Mouse (Mus musculus): ENCODE data around the gene Bicdl1. TPM values are rescaled to one million over a fixed set of nuclear protein-coding genes. Genes with fewer than 3 reads are reported as not detected.

Bicdl1 gene
- polyA plus RNA-seq (2016; fragmentation: Nextera tagmentation; extraction: Ambion mirVana) = 8.7 and 9.1 TPM in 2 replicates

DNA sequence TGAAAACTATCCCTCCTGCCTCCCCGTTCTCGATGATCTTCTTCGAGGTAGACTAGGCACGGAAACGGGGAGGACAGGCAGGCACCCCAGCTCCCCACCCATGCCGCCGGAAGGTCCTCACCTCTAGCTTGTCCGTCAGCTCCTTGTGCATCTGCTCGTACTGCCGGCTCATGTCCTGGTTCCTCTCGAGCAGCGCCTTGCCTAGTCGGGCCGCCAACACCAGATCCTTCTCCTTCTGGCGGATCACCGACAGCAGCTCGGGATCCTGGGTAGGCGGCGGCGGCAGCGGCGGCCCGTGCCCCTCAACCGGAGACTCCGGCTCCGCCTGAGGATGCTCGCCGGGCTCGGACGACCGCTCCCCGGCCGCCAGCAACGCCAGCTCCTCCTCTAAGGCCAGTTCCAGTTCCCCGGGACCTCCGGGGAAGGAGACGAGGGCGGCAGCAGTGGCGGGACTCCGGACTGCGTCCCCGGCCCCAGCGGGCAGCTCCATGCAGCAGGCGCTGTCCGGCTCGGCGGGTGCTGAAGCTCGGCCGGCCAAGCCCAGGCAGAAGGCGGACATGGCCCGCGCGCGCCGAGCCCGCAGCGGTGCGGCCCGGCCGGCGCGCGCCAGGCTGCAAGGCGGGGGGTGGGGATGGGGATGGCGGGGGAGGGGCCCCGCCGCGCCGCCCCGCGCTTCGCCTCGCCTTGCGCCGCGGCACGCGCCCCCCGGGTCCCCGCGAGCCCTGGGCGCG lies at the start of gene Bicdl1:
TSS of gene Bicdl1 (minus strand) at position 621 of the 731 bp plus-strand sequence.
- Histone ChIP-seq H3K27ac (replicated peaks) (0 out of 2 replicates have a peak within 1 kb of the TSS, but pooled peaks have one; percentile 48), H3K27me3 (replicated peaks; ENCODE audit: low read depth, poor library complexity, severe bottlenecking) (peaks cover 36% of the 10 kb centered on the region), H3K36me3 (replicated peaks) (no peaks in the 10 kb centered on the region), H3K9me3 (no peaks in the 10 kb centered on the region), H3K4me1 (peaks cover 23% of the 10 kb centered on the region), H3K4me3 (peak within 1 kb of the TSS; percentile 71)
- peak; percentile 93 for DNase-seq (ENCODE audit: low spot score)
- WGBS = 3% methylated on average over 83 of the region's 83 CpGs

DNA sequence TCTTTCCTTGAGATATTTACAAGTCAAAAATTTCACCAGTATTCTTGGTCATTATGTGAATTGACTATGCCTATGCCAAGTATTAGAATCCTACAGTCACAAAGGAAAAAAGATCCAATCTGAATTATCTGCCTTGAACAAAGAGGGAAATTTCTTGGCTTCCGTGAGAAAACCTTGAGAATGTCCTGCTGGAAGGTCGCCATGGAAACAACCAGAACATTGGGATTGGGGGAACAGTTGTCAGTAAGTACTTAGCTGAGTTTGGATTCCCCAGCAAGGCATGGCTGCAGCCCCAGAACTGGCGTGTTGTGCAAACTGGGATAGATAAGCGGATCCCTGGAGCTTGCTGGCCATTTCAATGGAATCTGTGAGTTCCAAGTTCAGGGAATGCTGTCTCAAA lies 45.5 kb upstream of the Bicdl1 start:
- WGBS = 78% methylated on average over 4 of the region's 4 CpGs

DNA sequence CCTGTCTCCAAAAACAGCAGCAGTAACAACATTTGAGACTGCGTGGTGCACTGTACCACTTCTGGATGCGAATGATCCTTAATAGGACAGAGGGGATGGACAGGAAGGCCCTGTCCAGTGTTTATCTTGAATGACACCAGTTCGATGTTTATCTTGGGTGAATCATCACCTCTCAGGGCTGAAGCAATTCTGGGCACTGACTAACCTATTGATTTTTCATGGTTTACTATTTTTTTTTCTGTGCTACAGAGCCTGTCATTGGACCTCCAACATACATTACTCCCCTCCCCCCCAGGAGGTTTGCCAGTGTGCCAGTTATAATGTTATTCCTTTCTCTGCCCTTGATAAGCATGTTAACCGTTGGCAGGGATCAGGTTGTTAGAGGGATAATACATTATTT lies 43.9 kb upstream of the Bicdl1 start:
- Histone ChIP-seq H3K27ac (replicated peaks) (no peak overlapping the region), H3K27me3 (replicated peaks; ENCODE audit: low read depth, poor library complexity, severe bottlenecking) (no peaks in the 10 kb centered on the region), H3K4me3 (no peak overlapping the region), H3K4me1 (no peaks in the 10 kb centered on the region), H3K36me3 (replicated peaks) (no peaks in the 10 kb centered on the region), H3K9me3 (peaks cover under 1% of the 10 kb centered on the region; the same call in 1 of the 2 replicates)
- 82% methylated on average over 4 of the region's 4 CpGs for WGBS
- no peak for DNase-seq (ENCODE audit: low spot score)

More for the DNA sequence above, 45.5 kb upstream of the Bicdl1 start:
- H3K27ac ChIP-seq (replicated peaks) = no peak overlapping the region
- no peaks in the 10 kb centered on the region for H3K36me3 ChIP-seq (replicated peaks)
- H3K4me1 ChIP-seq = no peaks in the 10 kb centered on the region
- H3K4me3 ChIP-seq = no peak overlapping the region
- no peaks in the 10 kb centered on the region for H3K27me3 ChIP-seq (replicated peaks; ENCODE audit: low read depth, poor library complexity, severe bottlenecking)
- H3K9me3 ChIP-seq = no peaks in the 10 kb centered on the region
- DNase-seq (ENCODE audit: low spot score) = no peak

DNA sequence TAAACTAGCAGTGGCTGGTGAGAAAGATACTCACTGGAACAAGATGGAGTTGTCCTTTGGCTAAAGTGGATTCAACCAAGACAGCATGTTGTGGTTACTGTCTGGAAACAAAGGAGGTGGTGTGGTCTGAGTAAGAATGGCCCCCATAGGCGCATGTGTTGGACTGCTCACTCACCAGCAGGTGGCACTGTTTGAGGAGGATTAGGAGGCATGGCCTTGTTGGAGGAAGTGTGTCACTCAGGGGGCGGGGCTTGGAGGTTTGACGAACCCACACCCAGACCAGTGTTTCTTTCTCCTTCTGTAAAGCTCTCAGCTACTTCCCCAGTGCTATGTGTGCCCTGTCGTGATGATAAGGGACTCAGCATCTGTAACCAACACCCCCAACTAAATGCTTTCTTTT lies 38.6 kb upstream of the Bicdl1 start:
- H3K4me3 ChIP-seq = no peak overlapping the region
- 85% methylated on average over 4 of the region's 4 CpGs for WGBS
- peaks cover 7% of the 10 kb centered on the region; the same call in 1 of the 2 replicates for H3K9me3 ChIP-seq
- DNase-seq (ENCODE audit: low spot score) = no peak
- no peak overlapping the region for H3K27ac ChIP-seq (replicated peaks)
- H3K4me1 ChIP-seq = no peaks in the 10 kb centered on the region
- H3K27me3 ChIP-seq (replicated peaks; ENCODE audit: low read depth, poor library complexity, severe bottlenecking) = no peaks in the 10 kb centered on the region
- H3K36me3 ChIP-seq (replicated peaks) = no peaks in the 10 kb centered on the region

DNA sequence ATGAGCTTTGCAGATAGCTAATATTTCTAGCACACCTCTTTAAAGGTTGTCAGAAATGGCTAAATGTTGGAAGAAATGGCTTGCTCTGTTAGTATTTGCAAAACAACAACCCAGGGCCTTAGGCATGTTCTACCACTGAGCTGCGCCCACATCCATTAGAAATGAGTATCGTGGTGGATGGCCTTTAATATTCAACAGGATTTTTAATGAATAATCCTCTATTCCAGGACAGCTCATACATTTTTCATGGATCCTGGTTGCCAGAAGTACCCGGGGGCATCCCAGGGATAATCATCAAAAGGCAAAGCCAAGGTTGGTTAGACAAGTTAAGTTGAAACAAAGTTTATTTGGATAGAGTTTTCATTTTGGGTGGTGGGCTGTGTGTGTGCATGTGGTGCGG lies 37.7 kb upstream of the Bicdl1 start:
- H3K9me3 ChIP-seq = peaks cover 7% of the 10 kb centered on the region; the same call in 1 of the 2 replicates
- no peak overlapping the region for H3K4me3 ChIP-seq
- H3K36me3 ChIP-seq (replicated peaks) = no peaks in the 10 kb centered on the region
- no peaks in the 10 kb centered on the region for H3K27me3 ChIP-seq (replicated peaks; ENCODE audit: low read depth, poor library complexity, severe bottlenecking)
- WGBS = 93% methylated on average over 4 of the region's 4 CpGs
- no peak for DNase-seq (ENCODE audit: low spot score)
- H3K27ac ChIP-seq (replicated peaks) = no peak overlapping the region
- H3K4me1 ChIP-seq = no peaks in the 10 kb centered on the region

DNA sequence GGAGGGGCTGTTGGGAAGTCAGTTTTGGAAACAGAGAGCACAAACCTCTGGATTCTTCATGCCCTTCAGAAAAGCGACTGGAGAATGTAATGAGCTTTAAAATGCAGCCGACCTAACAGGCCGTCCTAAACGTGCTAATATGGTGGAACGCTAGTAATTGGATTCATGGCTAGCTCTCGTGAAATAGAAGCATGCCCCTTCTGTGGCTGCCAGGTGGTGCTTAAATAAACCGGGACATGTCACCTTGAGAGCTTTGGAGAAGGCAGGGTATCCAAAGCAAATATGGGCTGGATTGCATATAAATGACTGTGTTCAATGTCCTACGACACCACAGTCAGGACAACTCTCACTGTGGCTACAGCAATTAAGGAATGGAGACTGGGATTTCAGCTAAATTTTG lies 35.4 kb upstream of the Bicdl1 start:
- Histone ChIP-seq H3K4me3 (no peak overlapping the region), H3K9me3 (peaks cover 7% of the 10 kb centered on the region; the same call in 1 of the 2 replicates), H3K36me3 (replicated peaks) (no peaks in the 10 kb centered on the region), H3K27ac (replicated peaks) (no peak overlapping the region), H3K27me3 (replicated peaks; ENCODE audit: low read depth, poor library complexity, severe bottlenecking) (no peaks in the 10 kb centered on the region), H3K4me1 (no peaks in the 10 kb centered on the region)
- DNase-seq (ENCODE audit: low spot score) = no peak
- WGBS = 81% methylated on average over 8 of the region's 8 CpGs

DNA sequence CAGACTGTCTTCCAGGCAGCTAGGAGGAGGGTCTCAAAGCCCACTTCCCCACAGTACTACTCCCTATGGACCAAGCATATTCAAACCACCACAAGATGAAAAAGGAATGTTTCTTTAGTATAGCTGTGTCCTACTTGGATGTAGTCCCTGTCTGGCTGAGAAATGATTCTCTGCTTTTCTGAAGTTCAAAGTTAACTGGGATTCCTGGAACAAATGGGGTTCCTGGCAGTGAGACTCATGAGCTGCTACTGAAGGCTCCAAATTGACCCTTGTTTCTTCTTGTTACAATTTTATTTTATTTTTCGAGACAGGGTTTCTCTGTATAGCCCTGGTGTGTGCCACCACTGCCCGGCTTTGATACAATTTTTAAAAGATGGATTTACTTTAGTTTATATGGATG lies 32.6 kb upstream of the Bicdl1 start:
- Histone ChIP-seq H3K9me3 (no peaks in the 10 kb centered on the region), H3K4me1 (peaks cover under 1% of the 10 kb centered on the region), H3K36me3 (replicated peaks) (no peaks in the 10 kb centered on the region), H3K27me3 (replicated peaks; ENCODE audit: low read depth, poor library complexity, severe bottlenecking) (no peaks in the 10 kb centered on the region), H3K27ac (replicated peaks) (no peak overlapping the region), H3K4me3 (no peak overlapping the region)
- DNase-seq (ENCODE audit: low spot score) = no peak
- WGBS = 89% methylated on average over 2 of the region's 2 CpGs

DNA sequence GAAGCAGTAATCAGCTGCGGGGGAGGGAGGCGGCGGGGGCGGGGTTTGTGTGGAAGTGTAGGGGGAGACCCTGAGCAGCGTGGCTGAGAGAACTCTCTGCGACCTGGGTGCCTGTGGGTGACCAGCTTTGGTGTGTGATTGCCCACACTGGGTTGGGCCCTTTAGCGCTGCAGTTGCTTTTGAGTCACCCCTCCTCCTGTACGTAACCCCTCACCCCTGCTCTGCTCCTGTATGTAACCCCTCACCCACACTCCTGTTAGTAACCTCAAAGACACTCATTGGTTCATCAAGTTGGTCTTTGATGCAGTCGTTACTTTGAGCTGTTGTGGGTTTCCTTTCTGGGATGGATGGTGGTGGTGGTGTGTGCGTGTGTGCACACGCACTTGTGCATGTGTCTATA lies 29.5 kb upstream of the Bicdl1 start:
- Histone ChIP-seq H3K4me1 (peaks cover 5% of the 10 kb centered on the region), H3K4me3 (no peak overlapping the region), H3K9me3 (no peaks in the 10 kb centered on the region), H3K27me3 (replicated peaks; ENCODE audit: low read depth, poor library complexity, severe bottlenecking) (no peaks in the 10 kb centered on the region), H3K27ac (replicated peaks) (no peak overlapping the region), H3K36me3 (replicated peaks) (no peaks in the 10 kb centered on the region)
- 75% methylated on average over 11 of the region's 11 CpGs for WGBS
- DNase-seq (ENCODE audit: low spot score) = no peak

DNA sequence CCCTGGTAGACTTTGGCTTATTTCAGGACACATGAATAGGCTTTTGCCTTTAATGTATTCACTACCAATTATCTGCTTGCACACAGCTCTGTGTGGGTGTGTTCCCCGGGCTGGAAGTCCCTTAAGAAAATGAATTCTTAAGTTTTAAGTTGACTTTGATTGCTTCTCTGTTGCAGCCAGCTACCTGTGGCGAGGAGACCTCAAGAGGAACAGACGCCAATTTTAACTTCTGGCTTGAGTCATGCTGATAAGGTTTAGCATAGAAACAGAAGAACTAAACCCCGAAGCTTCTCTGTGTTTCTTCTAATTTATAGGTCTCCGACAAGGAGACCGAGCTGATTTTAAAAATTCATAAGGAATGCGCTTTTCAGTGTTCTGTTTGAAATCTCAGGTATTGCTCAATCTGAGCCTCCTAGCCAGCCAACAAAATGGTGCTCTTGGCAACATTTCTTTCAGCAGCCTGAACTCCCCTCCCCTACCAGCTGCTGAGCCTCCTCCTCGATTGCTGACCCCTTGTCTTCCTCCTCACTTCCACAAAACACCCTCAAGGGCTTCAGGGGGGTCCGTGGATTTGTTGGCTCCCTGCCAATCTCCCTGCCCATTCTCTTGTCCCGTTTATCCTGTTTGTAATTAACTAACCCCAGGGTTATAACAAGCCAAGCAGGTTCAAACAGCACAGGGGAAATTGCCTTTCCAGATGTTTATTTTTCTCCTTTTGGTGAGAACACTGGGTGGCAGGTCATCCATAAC lies 27.2 kb upstream of the Bicdl1 start:
- WGBS = 56% methylated on average over 10 of the region's 10 CpGs

DNA sequence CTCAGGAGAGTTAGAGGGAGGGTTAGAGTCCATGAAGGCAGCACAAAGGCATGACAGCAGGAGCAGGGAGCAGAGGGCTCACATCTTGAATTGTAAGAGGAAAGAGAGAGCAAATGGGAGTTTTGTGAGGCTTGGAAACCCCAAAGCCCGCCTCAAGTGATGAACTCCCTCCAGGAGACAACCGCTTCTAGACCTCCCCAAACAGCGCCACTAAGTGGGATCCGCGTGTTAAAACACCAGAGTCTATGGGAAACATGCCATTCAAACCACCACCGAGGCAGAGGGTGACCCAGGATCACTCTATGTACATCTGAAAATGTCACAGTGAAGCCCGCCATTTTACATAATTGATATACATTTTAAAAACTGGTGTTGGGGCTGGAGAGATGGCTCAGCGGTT lies 26.1 kb upstream of the Bicdl1 start:
- DNase-seq (ENCODE audit: low spot score) = no peak
- Histone ChIP-seq H3K4me1 (peaks cover 12% of the 10 kb centered on the region), H3K4me3 (no peak overlapping the region), H3K9me3 (no peaks in the 10 kb centered on the region), H3K27ac (replicated peaks) (no peak overlapping the region), H3K27me3 (replicated peaks; ENCODE audit: low read depth, poor library complexity, severe bottlenecking) (no peaks in the 10 kb centered on the region), H3K36me3 (replicated peaks) (no peaks in the 10 kb centered on the region)
- WGBS = 80% methylated on average over 8 of the region's 8 CpGs

More for the DNA sequence above, 27.2 kb upstream of the Bicdl1 start:
- Histone ChIP-seq H3K4me3 (no peak overlapping the region), H3K27me3 (replicated peaks; ENCODE audit: low read depth, poor library complexity, severe bottlenecking) (no peaks in the 10 kb centered on the region), H3K27ac (replicated peaks) (no peak overlapping the region), H3K9me3 (no peaks in the 10 kb centered on the region), H3K36me3 (replicated peaks) (no peaks in the 10 kb centered on the region), H3K4me1 (peaks cover 12% of the 10 kb centered on the region)
- peak; percentile 36 for DNase-seq (ENCODE audit: low spot score)

DNA sequence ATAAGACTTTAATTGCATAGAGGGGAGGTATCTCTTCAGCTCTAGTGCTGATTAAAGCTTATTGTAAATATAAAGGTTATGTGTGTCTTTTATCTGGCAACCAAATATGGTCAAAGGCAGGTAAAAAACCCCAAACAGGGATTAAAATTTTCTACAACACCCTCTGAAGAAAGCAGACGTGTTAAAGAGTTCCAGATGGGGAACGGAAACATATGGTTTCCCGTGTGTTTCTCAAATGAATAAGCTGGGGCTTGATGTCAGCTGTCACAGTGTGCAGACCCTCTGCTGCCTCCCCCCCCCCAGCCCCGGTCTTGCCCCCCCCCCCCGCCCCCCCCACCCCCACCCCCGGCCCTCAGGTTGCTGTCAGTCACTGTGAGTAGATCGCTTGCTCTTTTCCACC lies 24.1 kb upstream of the Bicdl1 start:
- no peak overlapping the region for H3K4me3 ChIP-seq
- H3K36me3 ChIP-seq (replicated peaks) = no peaks in the 10 kb centered on the region
- no peaks in the 10 kb centered on the region for H3K27me3 ChIP-seq (replicated peaks; ENCODE audit: low read depth, poor library complexity, severe bottlenecking)
- no peak overlapping the region for H3K27ac ChIP-seq (replicated peaks)
- DNase-seq (ENCODE audit: low spot score) = no peak
- H3K9me3 ChIP-seq = no peaks in the 10 kb centered on the region
- H3K4me1 ChIP-seq = peaks cover 12% of the 10 kb centered on the region
- 57% methylated on average over 6 of the region's 7 CpGs for WGBS

DNA sequence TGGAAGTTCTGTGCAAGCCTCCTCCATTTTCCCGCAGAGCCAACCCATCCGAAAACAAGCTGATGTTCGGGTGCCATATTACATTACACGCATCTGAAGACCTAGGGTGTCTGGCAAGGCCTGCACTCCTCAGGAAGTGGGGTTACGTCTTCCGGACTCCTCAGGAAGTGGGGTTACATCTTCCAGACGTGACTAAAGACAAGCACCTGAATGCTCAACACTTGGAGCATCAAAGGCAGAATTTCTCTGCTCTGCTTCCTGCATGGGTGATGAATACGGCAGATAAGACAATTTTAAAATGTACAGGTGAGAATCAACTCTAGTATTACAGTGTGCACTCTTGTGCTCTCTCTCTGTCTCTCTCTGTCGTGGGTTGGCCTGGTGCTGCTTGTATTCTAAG lies 23.4 kb upstream of the Bicdl1 start:
- WGBS = 79% methylated on average over 9 of the region's 9 CpGs
- Histone ChIP-seq H3K4me1 (peaks cover 12% of the 10 kb centered on the region), H3K27me3 (replicated peaks; ENCODE audit: low read depth, poor library complexity, severe bottlenecking) (no peaks in the 10 kb centered on the region), H3K4me3 (no peak overlapping the region), H3K9me3 (no peaks in the 10 kb centered on the region), H3K27ac (replicated peaks) (no peak overlapping the region), H3K36me3 (replicated peaks) (no peaks in the 10 kb centered on the region)
- DNase-seq (ENCODE audit: low spot score) = no peak

DNA sequence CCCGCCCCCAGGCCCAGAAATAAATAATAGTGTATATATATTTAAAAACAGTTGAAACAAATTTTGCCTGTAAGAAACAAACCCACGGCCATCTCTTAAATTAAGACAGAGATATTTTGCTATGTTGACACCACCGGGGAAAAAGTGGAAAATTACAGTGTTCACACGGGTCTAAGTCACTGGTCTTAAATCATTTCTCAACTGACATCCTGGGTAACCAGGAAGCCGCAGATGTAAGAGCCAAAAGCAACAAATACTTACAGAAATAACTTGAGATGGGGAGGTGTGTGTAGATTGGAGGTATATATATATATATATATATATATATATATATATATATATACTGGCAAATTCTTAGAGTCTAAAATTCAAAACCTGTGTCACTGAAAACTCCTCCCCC lies 21.5 kb upstream of the Bicdl1 start:
- no peak overlapping the region for H3K27ac ChIP-seq (replicated peaks)
- 89% methylated on average over 5 of the region's 5 CpGs for WGBS
- no peaks in the 10 kb centered on the region for H3K9me3 ChIP-seq
- peaks cover 7% of the 10 kb centered on the region; the same call in 1 of the 2 replicates for H3K4me1 ChIP-seq
- H3K27me3 ChIP-seq (replicated peaks; ENCODE audit: low read depth, poor library complexity, severe bottlenecking) = no peaks in the 10 kb centered on the region
- H3K36me3 ChIP-seq (replicated peaks) = no peaks in the 10 kb centered on the region
- no peak overlapping the region for H3K4me3 ChIP-seq
- no peak for DNase-seq (ENCODE audit: low spot score)
